Mouse (Mus musculus): ENCODE results near the gene Mogs. TPM values are rescaled to one million over a fixed set of nuclear protein-coding genes. Genes with fewer than 3 reads are reported as not detected.
A peak's percentile ranks its signal among the peaks of the same experiment; 100 is the strongest.

Gene Mogs
- polyA plus RNA-seq, 1 experiment from 2014 or later, result 8.8 TPM

DNA sequence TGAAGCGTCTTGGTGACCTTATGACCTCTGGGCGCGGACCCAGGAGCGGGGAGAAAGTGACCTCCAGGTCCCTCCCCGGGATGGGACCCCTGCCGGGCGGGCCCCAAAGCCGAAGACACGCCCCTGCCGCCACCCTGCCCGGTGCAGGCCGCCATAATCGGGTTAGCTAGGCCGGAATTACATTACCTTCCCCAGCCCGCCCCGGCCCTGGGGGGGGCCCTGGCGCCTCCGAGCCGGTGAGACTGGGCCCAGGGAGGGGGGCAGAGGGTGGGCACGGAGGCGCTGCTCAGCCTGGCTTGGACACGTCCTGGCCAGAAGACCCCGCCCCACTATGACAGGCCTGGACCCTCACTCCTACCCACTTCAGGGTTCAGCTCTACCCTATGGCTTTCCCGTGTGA, 44.1 kb upstream of the Mogs start:
- Histone ChIP-seq H3K4me1 (ENCODE audit: control insufficient read depth, insufficient read depth, low read length) (peaks cover 14% of the 10 kb centered on the region), H3K36me3 (ENCODE audit: control insufficient read depth, insufficient read depth, low read length) (no peaks in the 10 kb centered on the region), H3K9ac (ENCODE audit: low read depth, low read length) (no peak overlapping the region), H3K27ac (ENCODE audit: low read length) (peak overlapping the region; percentile 14; the same call in 1 of the 2 replicates), H3K27me3 (replicated peaks; ENCODE audit: control insufficient read depth, insufficient read depth, low read length) (peaks cover 89% of the 10 kb centered on the region), H3K9me3 (ENCODE audit: control insufficient read depth, low read length) (no peaks in the 10 kb centered on the region), H3K4me2 (ENCODE audit: low read depth, low read length) (0 out of 2 replicates have a peak overlapping the region, but pooled peaks have one; percentile 22), H3K4me3 (ENCODE audit: low read length) (peak overlapping the region; percentile 41)
- peak; percentile 52 for ATAC-seq
- WGBS, result 1% methylated on average over 23 of the region's 24 CpGs

DNA sequence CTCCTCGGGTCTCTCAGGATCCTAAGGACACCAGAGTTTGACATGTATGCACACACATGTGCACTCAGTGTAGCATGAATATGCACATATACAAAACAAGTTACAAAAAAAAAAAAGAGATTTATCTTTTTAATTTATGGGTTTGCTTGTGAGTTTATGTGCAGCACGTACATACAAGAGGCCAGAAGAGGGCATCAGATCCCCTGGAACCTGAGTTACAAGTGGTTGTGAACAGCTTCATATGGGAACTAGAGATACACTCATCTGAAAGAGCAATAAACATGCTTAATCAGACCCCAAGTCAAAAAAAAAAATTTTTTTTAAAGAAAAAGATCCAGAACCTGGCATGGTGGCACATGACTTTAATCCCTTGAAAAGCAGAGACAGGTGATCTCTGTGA, 40.3 kb upstream of the Mogs start:
- H3K27me3 ChIP-seq (replicated peaks; ENCODE audit: control insufficient read depth, insufficient read depth, low read length), result peaks cover 54% of the 10 kb centered on the region
- H3K9ac ChIP-seq (ENCODE audit: low read depth, low read length), result no peak overlapping the region
- ATAC-seq, result no peak
- no peak overlapping the region for H3K4me3 ChIP-seq (ENCODE audit: low read length)
- no peak overlapping the region for H3K27ac ChIP-seq (ENCODE audit: low read length)
- H3K4me2 ChIP-seq (ENCODE audit: low read depth, low read length), result no peak overlapping the region
- no peaks in the 10 kb centered on the region for H3K9me3 ChIP-seq (ENCODE audit: control insufficient read depth, low read length)
- H3K4me1 ChIP-seq (ENCODE audit: control insufficient read depth, insufficient read depth, low read length), result peaks cover 19% of the 10 kb centered on the region
- WGBS, result 13% methylated on average over 2 of the region's 2 CpGs
- H3K36me3 ChIP-seq (ENCODE audit: control insufficient read depth, insufficient read depth, low read length), result no peaks in the 10 kb centered on the region

DNA sequence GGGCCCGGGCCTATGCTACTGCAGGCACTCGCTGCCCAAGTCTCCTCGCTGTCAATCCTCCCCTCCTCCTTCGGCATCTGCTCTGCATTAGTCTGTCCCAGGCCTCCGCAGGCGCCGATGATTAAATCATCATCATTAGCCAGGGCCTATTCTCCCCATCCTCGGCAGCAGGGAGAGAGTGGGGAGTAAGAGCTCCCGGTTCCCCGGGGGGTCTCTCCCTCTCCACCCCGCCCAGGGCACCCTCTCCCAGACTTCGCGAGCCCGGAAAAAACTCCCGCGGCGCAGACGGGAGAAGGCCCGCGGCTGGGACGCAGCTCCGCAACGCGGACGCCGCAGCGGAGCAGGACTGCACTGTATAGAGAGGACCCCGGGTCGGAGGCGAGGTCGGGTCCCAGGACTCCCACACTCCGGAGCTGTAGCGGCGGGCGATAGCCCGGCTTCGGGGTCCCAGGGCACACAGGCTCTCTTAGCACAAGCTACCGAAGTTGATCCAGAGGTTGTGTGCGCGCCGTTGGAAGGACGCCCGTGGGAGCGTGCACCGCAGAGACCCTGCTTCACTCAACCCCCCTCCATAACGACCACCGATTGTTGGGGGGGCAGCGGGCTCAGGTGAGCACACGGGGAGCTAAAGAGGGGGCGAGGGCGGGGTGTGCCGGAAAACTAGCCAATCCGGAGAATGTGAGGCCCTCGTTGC, 37.5 kb upstream of the Mogs start, which contains the start of gene Pcgf1:
TSS of gene Pcgf1 (plus strand) at position 240 of the 694 bp plus-strand sequence.
- Histone ChIP-seq H3K36me3 (ENCODE audit: control insufficient read depth, insufficient read depth, low read length) (peaks cover 4% of the 10 kb centered on the region), H3K27ac (ENCODE audit: low read length) (peak within 1 kb of the TSS; percentile 78), H3K9ac (ENCODE audit: low read depth, low read length) (peak within 1 kb of the TSS; percentile 88), H3K9me3 (ENCODE audit: control insufficient read depth, low read length) (no peaks in the 10 kb centered on the region), H3K27me3 (replicated peaks; ENCODE audit: control insufficient read depth, insufficient read depth, low read length) (peaks cover 29% of the 10 kb centered on the region), H3K4me2 (ENCODE audit: low read depth, low read length) (peak within 1 kb of the TSS; percentile 97), H3K4me1 (ENCODE audit: control insufficient read depth, insufficient read depth, low read length) (peaks cover 8% of the 10 kb centered on the region; the same call in 1 of the 2 replicates), H3K4me3 (ENCODE audit: low read length) (peak within 1 kb of the TSS; percentile 85)
- WGBS, result under 1% methylated on average over 54 of the region's 54 CpGs
- ATAC-seq, result peak; percentile 71

DNA sequence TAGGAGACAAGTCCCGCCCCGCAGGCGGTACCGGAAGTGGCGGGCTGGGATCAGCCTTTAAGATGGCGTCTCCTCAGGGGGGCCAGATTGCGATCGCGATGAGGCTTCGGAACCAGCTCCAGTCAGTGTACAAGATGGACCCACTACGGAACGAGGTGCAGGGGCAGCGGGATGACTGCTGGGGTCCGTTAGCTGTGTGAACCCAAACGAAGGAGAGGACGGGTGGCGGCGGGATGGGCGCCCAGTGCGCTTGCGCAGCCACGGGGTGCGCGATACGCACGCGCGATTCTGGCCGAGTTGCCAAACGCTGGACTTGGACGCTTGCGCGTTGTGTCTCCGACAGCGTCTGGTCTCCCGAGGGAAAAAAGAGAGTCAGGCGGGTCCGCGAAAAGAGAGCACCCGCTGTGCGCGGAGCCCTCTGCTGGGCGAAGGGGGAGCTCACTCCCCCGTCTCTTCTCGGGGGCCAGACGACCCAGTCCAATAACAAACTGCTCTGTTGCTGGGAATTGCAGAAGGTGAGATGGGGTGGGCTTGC, 36.9 kb upstream of the Mogs start:
- H3K9me3 ChIP-seq (ENCODE audit: control insufficient read depth, low read length), result no peaks in the 10 kb centered on the region
- H3K36me3 ChIP-seq (ENCODE audit: control insufficient read depth, insufficient read depth, low read length), result peaks cover 4% of the 10 kb centered on the region
- peak overlapping the region; percentile 88 for H3K9ac ChIP-seq (ENCODE audit: low read depth, low read length)
- peak overlapping the region; percentile 78 for H3K27ac ChIP-seq (ENCODE audit: low read length)
- peak; percentile 95 for ATAC-seq
- H3K27me3 ChIP-seq (replicated peaks; ENCODE audit: control insufficient read depth, insufficient read depth, low read length), result peaks cover 30% of the 10 kb centered on the region
- H3K4me1 ChIP-seq (ENCODE audit: control insufficient read depth, insufficient read depth, low read length), result peaks cover 8% of the 10 kb centered on the region; the same call in 1 of the 2 replicates
- H3K4me3 ChIP-seq (ENCODE audit: low read length), result peak overlapping the region; percentile 85
- H3K4me2 ChIP-seq (ENCODE audit: low read depth, low read length), result peak overlapping the region; percentile 85
- WGBS, result under 1% methylated on average over 46 of the region's 46 CpGs

DNA sequence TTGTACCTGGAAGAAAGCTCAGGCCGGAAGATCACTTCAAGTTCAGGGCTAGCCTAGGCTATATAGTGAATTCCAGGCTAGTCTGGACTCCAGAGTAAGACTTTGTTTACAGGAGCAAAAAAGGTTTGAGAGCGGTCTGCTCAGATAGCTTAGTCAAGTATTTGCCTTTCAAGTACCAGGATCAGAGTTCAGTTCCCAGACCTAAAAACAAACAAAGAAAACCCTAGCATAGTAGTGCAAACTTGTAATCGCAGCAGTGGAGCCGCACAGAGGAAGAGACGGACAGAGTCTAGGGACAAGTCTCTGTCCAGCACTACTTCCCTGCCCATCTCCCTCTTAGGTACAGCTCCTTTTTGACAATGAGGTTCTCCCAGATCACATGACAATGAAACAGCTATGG, 35.1 kb upstream of the Mogs start:
- H3K9ac ChIP-seq (ENCODE audit: low read depth, low read length), result no peak overlapping the region
- no peak for ATAC-seq
- peaks cover 33% of the 10 kb centered on the region for H3K27me3 ChIP-seq (replicated peaks; ENCODE audit: control insufficient read depth, insufficient read depth, low read length)
- no peak overlapping the region for H3K4me3 ChIP-seq (ENCODE audit: low read length)
- peaks cover 8% of the 10 kb centered on the region; the same call in 1 of the 2 replicates for H3K4me1 ChIP-seq (ENCODE audit: control insufficient read depth, insufficient read depth, low read length)
- 89% methylated on average over 5 of the region's 5 CpGs for WGBS
- peaks cover 4% of the 10 kb centered on the region for H3K36me3 ChIP-seq (ENCODE audit: control insufficient read depth, insufficient read depth, low read length)
- H3K4me2 ChIP-seq (ENCODE audit: low read depth, low read length), result no peak overlapping the region
- no peaks in the 10 kb centered on the region for H3K9me3 ChIP-seq (ENCODE audit: control insufficient read depth, low read length)
- no peak overlapping the region for H3K27ac ChIP-seq (ENCODE audit: low read length)

DNA sequence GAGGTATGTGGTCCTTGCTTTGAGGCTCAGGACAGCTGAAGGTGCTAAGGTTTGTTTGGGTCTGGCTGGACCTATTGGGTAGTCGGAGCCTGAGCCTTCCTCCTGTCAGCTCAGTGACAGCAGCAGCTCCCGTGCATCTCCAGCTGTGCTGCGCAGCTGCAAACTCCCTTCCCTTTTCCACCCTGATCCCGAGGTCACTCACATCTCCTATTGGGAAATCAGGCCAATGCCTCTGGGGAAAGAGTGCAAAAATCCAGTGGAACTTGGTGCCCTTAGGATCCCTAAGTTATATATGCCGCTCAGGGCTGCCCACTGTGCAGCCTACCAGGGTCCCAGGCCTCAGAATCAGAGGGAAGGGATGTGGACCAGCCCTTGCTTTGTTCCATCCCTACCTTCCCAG, 31.8 kb upstream of the Mogs start:
- Histone ChIP-seq H3K27ac (ENCODE audit: low read length) (no peak overlapping the region), H3K9ac (ENCODE audit: low read depth, low read length) (no peak overlapping the region), H3K4me3 (ENCODE audit: low read length) (no peak overlapping the region), H3K9me3 (ENCODE audit: control insufficient read depth, low read length) (no peaks in the 10 kb centered on the region), H3K36me3 (ENCODE audit: control insufficient read depth, insufficient read depth, low read length) (peaks cover 4% of the 10 kb centered on the region), H3K4me2 (ENCODE audit: low read depth, low read length) (no peak overlapping the region), H3K27me3 (replicated peaks; ENCODE audit: control insufficient read depth, insufficient read depth, low read length) (peaks cover 58% of the 10 kb centered on the region), H3K4me1 (ENCODE audit: control insufficient read depth, insufficient read depth, low read length) (peaks cover 25% of the 10 kb centered on the region)
- ATAC-seq, result no peak
- 35% methylated on average over 5 of the region's 5 CpGs for WGBS

DNA sequence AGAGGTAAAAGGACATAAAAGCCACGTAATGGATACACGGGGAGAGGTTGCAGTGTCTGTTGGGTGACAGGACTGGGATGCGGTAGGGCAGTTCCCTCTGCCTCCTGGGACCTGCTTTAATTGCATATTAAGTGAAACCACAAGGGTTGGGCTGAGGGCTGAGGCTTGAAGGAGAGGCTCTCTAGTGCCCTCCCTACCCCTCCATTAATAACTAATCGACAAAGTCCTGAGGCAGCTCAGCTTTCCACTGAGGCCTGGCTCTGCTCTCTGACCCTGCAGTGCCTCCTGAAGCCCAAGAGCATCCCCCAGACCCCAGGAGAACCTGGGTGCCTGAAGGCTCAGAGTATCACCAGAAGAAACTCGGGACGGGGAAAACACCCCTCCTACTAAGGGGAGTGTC, 30.8 kb upstream of the Mogs start:
- Histone ChIP-seq H3K4me3 (ENCODE audit: low read length) (no peak overlapping the region), H3K4me1 (ENCODE audit: control insufficient read depth, insufficient read depth, low read length) (peaks cover 17% of the 10 kb centered on the region), H3K9ac (ENCODE audit: low read depth, low read length) (no peak overlapping the region), H3K27ac (ENCODE audit: low read length) (no peak overlapping the region), H3K4me2 (ENCODE audit: low read depth, low read length) (no peak overlapping the region), H3K36me3 (ENCODE audit: control insufficient read depth, insufficient read depth, low read length) (peaks cover 4% of the 10 kb centered on the region), H3K27me3 (replicated peaks; ENCODE audit: control insufficient read depth, insufficient read depth, low read length) (peaks cover 65% of the 10 kb centered on the region), H3K9me3 (ENCODE audit: control insufficient read depth, low read length) (no peaks in the 10 kb centered on the region)
- ATAC-seq, result no peak
- 15% methylated on average over 6 of the region's 6 CpGs for WGBS

DNA sequence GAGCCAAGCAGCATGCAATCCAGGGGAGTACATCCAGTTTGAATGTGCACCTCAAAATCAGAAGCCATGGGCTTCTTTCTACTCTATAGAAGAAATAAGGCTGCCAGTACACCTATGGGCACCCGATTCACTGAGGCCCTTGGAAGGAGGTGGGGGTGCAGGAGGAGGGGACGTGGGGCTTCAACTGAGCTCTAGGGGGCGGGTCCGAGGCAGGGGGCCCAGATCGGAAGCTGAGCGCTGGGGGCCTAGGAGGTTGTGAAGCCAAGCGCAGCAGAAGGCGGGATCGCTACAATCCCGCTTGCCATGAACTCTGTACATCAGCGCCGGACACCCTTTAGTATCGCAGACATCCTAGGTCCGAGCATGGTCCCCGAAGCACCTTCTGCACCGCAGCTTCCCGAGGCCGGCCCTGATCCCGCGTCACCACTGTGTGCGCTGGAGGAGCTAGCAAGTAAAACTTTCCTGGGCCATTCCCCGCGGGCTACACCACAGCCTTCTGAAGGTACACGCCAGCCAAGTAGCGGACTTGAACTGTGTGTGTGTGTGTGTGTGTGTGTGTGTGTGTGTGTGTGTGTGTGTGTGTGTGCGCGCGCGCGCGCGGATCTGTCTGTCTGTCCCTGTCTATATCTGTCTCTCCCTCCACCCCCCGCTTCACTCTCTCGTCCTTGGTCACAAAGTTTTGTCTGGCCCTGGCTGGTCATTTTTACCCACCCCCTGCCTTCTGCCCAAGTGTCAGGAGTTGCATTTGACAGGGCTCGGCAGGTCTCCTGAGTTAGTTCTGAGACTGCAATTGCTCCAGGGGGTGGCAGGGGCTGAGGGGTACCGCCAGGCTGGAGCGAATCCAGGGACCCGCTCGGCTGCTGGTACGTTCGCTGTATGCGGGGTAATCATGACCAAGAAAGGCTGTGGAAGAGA, 28.9 kb upstream of the Mogs start, which contains the start of gene Lbx2:
TSS of gene Lbx2 (plus strand) at position 247 of the 915 bp plus-strand sequence.
- Histone ChIP-seq H3K4me3 (ENCODE audit: low read length) (peak within 1 kb of the TSS; percentile 32), H3K4me1 (ENCODE audit: control insufficient read depth, insufficient read depth, low read length) (peaks cover 16% of the 10 kb centered on the region)
- 4% methylated on average over 42 of the region's 42 CpGs for WGBS

More for the DNA sequence above, 28.9 kb upstream of the Mogs start, which contains the start of gene Lbx2:
- ATAC-seq, result no peak
- Histone ChIP-seq H3K27me3 (replicated peaks; ENCODE audit: control insufficient read depth, insufficient read depth, low read length) (peaks cover 70% of the 10 kb centered on the region), H3K36me3 (ENCODE audit: control insufficient read depth, insufficient read depth, low read length) (peaks cover 4% of the 10 kb centered on the region), H3K4me2 (ENCODE audit: low read depth, low read length) (peak within 1 kb of the TSS; percentile 33), H3K9me3 (ENCODE audit: control insufficient read depth, low read length) (no peaks in the 10 kb centered on the region), H3K27ac (ENCODE audit: low read length) (no peak within 1 kb of the TSS), H3K9ac (ENCODE audit: low read depth, low read length) (0 out of 2 replicates have a peak within 1 kb of the TSS, but pooled peaks have one; percentile 23)
